Mouse (Mus musculus) liver, adult 2 months (tissue): ENCODE measurements around the gene Ihh. TPM values are rescaled to one million over a fixed set of nuclear protein-coding genes. Genes with fewer than 3 reads are reported as not detected.

ENCODE experiments used
- DNase-seq: peaks from one replicate; pipeline ENCODE4 v3.0.0-alpha.2; 2011; ENCODE audit warnings: low read depth, low spot score; ENCODE audit errors: extremely low read depth
- H3K27ac ChIP-seq: fragments of 200-500 bp; replicated peaks from 2 replicates; pipeline ENCODE4 v1.5.1; 2012; ENCODE audit warnings: low read depth, mild to moderate bottlenecking, control low read depth, inconsistent platforms, low read length; ENCODE audit not compliant: insufficient read depth
- H3K27me3 ChIP-seq: fragments of 200-500 bp; 2 replicates; pipeline ENCODE4 v1.6.1; 2012; ENCODE audit warnings: mild to moderate bottlenecking, moderate library complexity, low read length, inconsistent platforms; ENCODE audit not compliant: control insufficient read depth, insufficient read depth
- H3K36me3 ChIP-seq: fragments of 200-500 bp; 2 replicates; pipeline ENCODE4 v1.6.1; 2012; ENCODE audit warnings: low read length, inconsistent platforms; ENCODE audit not compliant: control insufficient read depth, insufficient read depth
- H3K4me1 ChIP-seq: fragments of 200-500 bp; 2 replicates; pipeline ENCODE4 v1.6.1; 2011; ENCODE audit warnings: low read length; ENCODE audit not compliant: control insufficient read depth, insufficient read depth
- H3K4me3 ChIP-seq: fragments of 200-500 bp; 2 replicates; pipeline ENCODE4 v1.5.1; 2011; ENCODE audit warnings: low read depth, mild to moderate bottlenecking, control low read depth, low read length, moderate library complexity; ENCODE audit not compliant: insufficient read depth
- H3K79me2 ChIP-seq: fragments of 200-500 bp; 2 replicates; pipeline ENCODE4 v1.6.1; 2012; ENCODE audit warnings: inconsistent platforms, mild to moderate bottlenecking, low read length, moderate library complexity; ENCODE audit not compliant: control insufficient read depth, insufficient read depth
- H3K9ac ChIP-seq: fragments of 200-500 bp; 2 replicates; pipeline ENCODE4 v1.6.1; 2012; ENCODE audit warnings: low read depth, mild to moderate bottlenecking, control low read depth, inconsistent platforms, low read length
- CTCF ChIP-seq: fragments of 200-500 bp; IDR thresholded peaks from 2 replicates; pipeline ENCODE4 v1.5.1; 2011; ENCODE audit warnings: low read depth, low read length, control low read depth
- POLR2A ChIP-seq: fragments of 200-500 bp; IDR thresholded peaks from 2 replicates; pipeline ENCODE4 v1.6.1; 2011; ENCODE audit warnings: low read length, control low read depth; ENCODE audit not compliant: insufficient read depth; ENCODE audit errors: extremely low read depth
- WGBS: fragments of 180-500 bp; shearing (Covaris S2); methylation state at CpG from one replicate; pipeline ENCODE4 v1.1.7; 2018; 5-methylcytosine and 5-hydroxymethylcytosine counted together
- polyA plus RNA-seq: library from polyadenylated mRNA; depleted of rRNA; stranded (reverse); fragments of >200 nt; gene quantifications from 2 replicates; pipeline ENCODE4 v1.2.3, GENCODE M21; 2012
- total RNA-seq: library from RNA; depleted of rRNA; stranded (reverse); fragments of >200 nt; gene quantifications from 2 replicates; pipeline ENCODE4 v1.2.3, GENCODE M21; 2014

Ihh gene
- total and polyA plus RNA-seq, 2 experiments = 0.55 to 3.5 TPM

DNA sequence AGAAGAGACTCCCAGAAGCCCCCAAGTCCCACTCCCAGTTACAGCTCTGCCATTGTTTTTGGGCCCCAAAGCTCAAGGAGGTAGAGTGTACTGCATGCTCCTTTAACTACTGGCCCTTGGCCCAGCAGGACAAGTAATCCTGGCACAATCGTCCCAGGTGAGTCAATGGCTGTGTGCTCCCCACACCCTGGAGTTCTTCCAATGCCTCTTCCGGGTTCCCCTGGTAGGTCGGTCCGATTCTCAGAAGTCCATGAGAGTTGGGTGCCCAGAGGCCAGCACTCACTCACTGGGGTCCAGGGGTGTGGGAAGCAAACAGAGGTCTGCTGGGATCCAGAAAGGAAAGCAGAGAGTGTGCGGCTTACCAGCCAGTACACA is 11.4 kb upstream of the Ihh start:
- peak; percentile 82 for DNase-seq
- 22% methylated on average over 5 of the region's 5 CpGs for WGBS
- Histone ChIP-seq H3K27ac (peak overlapping the region; percentile 62), H3K36me3 (no peaks in the 10 kb centered on the region), H3K4me3 (no peak overlapping the region), H3K27me3 (no peaks in the 10 kb centered on the region), H3K79me2 (no peaks in the 10 kb centered on the region), H3K4me1 (peaks cover 19% of the 10 kb centered on the region), H3K9ac (no peak overlapping the region; the same call in 1 of the 2 replicates)
- no peak for TF ChIP-seq CTCF
- no peak for TF ChIP-seq POLR2A

DNA sequence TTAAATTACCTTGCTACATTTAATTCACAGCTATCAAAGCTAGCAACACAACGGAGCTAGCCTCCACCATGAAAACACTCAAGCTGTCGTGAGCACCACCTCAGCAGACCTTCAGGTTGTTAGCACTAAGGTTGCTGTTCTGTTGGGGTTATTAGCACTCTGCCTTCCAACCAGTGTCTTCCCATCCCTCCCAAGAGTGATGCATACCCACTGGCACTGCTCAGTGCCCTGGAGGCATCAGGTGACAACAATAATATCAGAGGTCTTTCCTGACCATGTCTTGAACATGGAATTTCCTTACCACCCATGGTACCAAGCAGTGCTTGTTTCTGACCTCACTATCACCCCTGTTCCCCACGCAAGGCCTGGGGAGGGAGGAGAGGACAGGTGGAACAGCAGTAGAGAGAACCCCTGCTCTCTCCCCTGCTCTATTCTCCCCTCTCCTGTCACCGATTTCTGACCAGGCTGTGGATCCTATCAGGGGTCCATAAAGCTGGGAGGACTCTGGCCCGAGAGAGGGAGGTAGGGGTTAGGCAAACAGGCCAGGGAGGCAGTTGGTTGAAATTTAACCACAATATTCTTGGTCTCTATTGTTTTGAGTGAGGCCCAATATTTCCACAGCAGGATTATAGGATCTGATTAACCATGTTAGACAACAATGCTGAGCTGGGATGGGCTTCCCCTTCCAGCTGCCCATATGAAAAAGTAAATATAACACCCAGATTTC is 10.8 kb upstream of the Ihh start:
- Histone ChIP-seq H3K36me3 (no peaks in the 10 kb centered on the region), H3K27ac (peak overlapping the region; percentile 49), H3K4me1 (peaks cover 19% of the 10 kb centered on the region), H3K4me3 (no peak overlapping the region), H3K27me3 (no peaks in the 10 kb centered on the region), H3K9ac (no peak overlapping the region), H3K79me2 (no peaks in the 10 kb centered on the region)
- TF ChIP-seq CTCF = no peak
- 25% methylated on average over 5 of the region's 5 CpGs for WGBS
- peak; percentile 66 for DNase-seq

DNA sequence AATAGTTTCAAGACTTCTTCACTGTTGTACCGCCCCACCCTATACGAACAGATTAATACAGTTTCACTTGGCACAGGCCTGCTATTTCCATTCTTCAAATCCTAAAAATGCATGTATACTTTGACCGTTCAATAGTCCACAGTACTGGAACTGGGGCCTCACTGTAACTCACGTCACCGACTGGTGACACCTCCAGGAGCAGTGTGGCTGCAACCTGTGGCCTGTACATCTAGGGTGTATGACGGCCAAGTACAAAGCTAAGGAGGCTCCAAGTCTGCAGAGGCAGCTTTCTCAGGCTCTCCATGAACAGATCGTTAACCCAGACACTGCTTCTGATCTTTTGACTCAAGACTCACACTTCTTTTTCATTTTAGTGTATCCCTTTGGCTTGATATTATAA is 10.2 kb upstream of the Ihh start:
- peak; percentile 79 for DNase-seq
- H3K27ac ChIP-seq = peak overlapping the region; percentile 46; the same call in 1 of the 2 replicates
- TF ChIP-seq POLR2A = no peak
- TF ChIP-seq CTCF = no peak
- H3K9ac ChIP-seq = no peak overlapping the region
- WGBS = 30% methylated on average over 7 of the region's 7 CpGs
- H3K4me3 ChIP-seq = no peak overlapping the region
- H3K79me2 ChIP-seq = no peaks in the 10 kb centered on the region
- peaks cover 19% of the 10 kb centered on the region for H3K4me1 ChIP-seq
- no peaks in the 10 kb centered on the region for H3K36me3 ChIP-seq
- H3K27me3 ChIP-seq = no peaks in the 10 kb centered on the region

DNA sequence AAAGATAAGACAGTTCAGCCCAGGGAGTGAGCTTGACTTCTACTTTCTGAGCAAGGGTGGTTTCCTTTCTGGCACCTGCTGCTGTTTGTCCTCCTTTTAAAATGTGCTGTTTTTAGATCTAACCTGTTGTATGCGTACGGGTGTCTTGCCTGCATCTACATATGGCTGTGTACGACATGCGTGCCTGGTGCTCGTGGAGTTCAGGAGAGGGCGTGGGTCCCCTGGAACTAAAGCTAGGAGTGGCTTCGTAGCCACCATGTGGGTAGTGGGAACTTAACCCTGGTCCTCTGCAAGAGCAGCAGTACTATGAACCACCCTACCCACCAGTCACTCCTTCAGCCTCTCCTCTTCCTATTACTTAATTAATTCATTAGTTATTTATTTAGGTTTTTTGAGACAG is 8.6 kb upstream of the Ihh start:
- Histone ChIP-seq H3K27ac (no peak overlapping the region), H3K4me3 (no peak overlapping the region), H3K9ac (no peak overlapping the region), H3K36me3 (no peaks in the 10 kb centered on the region), H3K79me2 (no peaks in the 10 kb centered on the region), H3K4me1 (peaks cover 19% of the 10 kb centered on the region), H3K27me3 (no peaks in the 10 kb centered on the region)
- no peak for DNase-seq
- 91% methylated on average over 7 of the region's 7 CpGs for WGBS
- TF ChIP-seq POLR2A (no peak), CTCF (no peak)

DNA sequence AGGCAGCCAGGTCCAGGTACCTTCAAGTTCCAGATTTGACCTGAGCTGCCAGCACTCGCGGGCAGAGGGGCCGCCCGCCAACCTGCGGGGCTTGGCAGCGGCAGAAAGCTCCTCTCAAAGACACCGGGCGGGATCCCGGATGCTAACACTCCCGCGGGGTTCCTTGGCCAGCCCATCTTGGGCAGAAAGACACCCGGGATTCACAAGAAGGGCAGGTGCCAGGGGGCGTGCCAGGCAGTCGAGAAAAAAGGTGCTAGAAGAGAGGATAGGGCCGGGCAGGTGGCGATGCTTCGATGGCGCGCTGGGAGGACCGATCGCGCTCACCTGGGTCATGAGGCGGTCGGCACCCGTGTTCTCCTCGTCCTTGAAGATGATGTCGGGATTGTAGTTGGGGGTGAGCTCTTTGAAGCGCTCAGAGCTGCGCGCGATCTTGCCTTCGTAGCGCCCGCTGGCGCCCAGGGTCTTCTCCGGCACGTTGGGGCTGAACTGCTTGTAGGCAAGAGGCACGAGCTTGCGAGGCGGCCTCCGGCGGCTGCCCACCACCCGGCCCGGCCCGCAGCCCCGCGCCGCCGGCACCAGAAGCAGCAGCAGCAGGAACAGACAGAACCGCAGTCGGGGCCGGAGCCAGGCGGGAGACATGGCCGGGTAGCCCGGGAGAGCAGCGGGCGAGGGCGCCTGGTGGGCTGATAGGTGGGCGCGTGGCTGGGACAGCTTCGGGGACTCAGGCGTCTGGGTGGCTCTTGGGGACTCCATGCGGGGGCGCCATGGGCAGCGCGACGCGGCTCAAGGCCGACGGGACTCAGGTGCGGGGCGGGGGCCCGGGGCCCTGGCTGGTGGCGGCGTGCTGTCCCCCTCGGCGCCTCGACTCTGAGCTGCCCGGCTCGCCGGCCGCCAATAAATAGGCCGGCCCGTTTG is 639 bp downstream of the Ihh start:
- Histone ChIP-seq H3K79me2 (no peaks in the 10 kb centered on the region), H3K27ac (peak overlapping the region; percentile 46; the same call in 1 of the 2 replicates), H3K9ac (peak overlapping the region; percentile 76), H3K4me3 (peak overlapping the region; percentile 27), H3K36me3 (no peaks in the 10 kb centered on the region), H3K27me3 (peaks cover 2% of the 10 kb centered on the region; the same call in 1 of the 2 replicates), H3K4me1 (peaks cover 12% of the 10 kb centered on the region)
- DNase-seq = no peak
- 2% methylated on average over 84 of the region's 84 CpGs for WGBS
- TF ChIP-seq CTCF = no peak
- TF ChIP-seq POLR2A = no peak
